Mouse (Mus musculus): ENCODE results near the gene Egln1.

The Egln1 gene

DNA sequence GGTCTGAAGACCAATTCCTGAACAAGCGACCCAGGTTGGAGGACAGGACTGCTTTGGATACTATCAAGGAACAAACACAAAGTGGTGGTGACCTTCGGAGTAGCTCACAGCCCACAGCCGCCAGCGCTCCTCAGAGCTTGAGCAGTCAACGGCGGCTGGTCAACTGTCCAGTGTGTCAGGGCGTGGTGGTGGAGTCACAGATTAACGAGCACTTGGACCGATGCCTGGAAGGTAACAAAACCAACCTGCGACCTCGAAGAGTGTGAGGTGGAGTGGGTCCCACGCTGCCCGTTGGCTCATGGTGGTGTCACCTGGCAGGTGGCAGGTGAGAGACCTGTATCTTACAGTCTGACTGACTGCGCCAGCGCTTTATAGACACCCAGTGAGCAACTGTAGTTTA is 45.9 kb downstream of the Egln1 start:
- no peak for DNase-seq (ENCODE audit: low spot score in 2 of 2)

DNA sequence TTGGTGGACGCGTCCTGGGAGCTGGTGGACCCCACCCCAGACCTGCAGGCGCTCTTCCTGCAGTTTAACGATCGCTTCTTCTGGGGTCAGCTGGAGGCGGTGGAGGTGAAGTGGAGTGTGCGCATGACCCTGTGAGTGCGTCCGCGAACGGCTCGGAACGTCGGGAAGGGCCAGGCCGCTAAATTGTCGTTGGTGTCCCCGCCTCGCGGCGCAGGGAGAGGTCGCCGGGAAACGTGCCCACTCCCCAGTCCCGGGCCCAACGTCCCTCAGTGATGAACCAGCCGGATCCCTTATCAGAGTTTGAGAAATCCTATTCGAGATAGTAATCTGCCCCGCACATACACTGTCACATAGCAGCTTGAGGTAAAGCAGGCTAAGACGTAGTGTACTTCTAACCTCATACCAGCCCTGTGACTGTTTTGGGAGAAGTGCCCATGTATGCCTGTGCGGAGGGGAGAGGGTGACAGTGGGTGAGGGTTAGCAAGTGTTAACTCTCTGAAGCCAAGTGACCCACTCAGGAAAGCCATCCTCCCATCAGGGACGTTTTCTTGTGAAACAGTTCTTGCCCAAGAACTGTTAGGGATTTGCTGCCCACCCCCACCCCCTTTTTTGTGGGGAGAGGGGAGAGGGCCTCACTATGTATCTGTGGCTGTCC is 50.7 kb downstream of the Egln1 start:
- no peak for DNase-seq (ENCODE audit: low spot score in 2 of 2)

DNA sequence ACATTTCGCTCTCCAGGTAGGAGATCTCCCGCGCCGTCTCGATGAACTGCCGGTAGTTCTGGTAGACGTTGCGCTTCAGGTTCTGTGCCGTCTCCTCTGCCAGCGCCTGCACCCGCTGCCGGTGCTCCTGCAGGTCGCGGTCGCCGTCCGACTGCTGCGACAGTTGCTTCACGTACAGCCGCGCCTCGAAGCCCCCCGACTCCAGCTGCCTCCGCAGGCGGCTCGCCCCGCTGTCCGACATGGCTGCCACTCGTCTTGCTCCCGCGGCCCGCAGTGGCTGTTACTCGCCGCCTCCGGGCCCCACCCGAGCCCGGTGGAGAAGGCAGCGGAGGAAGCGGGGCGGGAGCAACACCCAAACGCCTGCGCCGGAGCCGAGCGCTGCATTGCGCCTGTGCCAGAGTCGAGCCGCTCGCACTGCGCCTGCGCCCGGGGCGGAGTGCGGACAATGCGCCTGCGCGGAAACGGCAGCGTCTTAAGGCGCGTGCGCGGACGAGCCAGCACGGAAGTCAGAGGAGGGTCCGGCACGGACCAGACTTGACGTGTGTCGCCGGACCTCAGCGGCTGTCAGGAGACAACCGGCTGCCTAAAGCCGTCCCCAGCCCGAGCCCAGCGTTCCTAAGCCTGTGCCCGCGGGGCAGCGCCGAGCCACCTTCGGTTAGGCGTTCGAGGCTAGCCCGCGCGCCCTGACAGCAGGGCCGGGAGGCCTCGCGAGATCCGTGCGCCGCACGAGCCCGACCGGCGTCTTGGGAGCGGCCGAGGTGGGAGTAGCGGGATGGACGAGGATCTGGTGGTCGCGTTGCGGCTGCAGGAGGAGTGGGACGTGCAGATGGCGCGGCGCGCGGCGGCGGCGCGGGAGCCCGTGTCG is 51.5 kb downstream of the Egln1 start, which contains the start of the genes Exoc8 and Sprtn:
Gene Exoc8, minus strand, starts transcription at position 320 of the 865 bp plus-strand sequence.
Gene Sprtn, plus strand, starts transcription at position 501 of the 865 bp plus-strand sequence.
- DNase-seq (ENCODE audit: low spot score in 2 of 2), result peak; percentile 91 to 98

DNA sequence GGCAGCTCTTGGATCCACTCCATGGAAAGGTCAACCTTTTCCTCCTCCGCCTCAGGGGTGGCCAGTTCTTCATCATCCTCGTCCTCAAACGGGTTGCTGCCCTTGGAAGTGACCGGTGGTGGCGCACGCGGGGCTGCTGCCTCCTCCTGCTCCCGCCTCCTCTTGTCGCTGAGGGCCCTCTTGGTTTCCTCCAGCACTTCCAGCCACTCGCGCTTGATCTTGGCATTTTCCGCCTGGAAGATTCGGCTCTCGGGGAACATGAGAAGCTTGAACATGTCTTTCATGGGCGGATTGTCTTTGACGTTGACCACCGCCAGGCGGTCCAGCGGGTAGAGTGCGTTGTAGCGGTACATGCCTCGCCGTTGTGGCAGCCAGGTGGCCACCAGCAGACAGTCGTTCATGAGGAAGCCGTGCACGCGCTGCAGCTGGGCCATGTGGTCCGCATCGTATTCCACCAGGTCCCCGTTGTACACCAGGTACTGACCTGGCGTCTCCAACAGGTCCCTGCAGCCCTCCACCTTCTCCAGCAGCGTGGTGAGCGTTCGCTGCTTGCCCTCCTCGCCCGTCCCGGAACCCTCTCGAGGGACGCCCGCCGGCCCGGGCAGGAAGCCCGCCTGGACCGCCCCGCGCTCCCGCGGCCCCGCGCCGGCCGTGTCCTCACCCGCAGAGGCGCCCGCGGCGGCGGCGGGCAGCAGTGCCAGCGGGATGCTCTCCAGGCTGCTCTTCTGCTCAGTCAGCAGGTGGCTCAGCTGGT is 52.3 kb downstream of the Egln1 start:
- peak; percentile 40 to 45 for DNase-seq (ENCODE audit: low spot score in 2 of 2)

DNA sequence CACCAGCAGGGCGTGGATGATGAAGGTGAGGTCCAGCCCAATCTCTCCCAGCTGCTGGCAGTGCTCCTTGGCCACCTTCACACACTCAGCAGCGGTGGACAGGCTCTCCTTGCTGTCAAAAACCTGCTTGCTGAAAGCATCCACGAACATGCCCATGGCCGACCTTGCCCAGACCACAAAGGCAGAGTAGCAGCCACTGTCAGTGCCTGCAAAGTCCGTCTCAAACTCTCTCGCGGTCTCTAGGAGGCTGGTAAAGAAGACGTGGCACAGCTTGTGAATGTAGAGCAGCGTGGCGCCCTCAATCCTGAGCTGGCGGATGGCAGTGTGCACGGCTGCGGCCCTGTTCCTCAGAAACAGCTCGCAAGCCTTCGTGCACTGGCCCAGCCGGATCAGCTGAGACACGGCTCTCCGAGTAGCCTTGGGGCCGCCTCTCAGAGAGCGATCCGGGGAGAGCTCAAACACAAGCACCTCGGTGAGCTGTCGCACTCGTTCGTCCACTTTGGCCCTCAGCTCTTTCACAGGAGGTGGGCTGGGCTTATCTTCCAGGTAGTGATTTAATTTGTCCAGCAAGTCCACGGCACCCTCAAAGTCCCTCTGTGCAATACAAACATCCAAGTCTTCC is 53.0 kb downstream of the Egln1 start:
- peak in 1 of 2 experiments; percentile 8 for DNase-seq (ENCODE audit: low spot score in 2 of 2)

DNA sequence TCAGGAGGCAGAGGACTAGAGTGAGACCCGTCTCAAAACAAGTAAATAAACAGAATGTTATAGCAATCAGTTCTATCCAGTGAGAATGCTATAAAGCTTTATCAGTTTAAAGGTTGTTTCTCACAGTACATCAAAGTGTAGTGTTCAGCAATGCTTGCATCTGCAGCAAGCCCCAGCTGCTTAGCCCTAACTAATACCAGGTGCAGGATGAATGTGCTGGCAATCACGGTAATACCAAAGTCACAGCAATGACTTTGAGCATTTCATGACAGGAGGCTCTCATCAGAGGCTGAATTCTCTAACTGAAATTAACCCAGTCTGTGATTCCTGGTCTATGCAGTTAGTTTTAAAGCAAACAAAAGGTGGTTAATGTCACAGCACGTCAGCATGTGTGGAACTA is 56.5 kb downstream of the Egln1 start:
- DNase-seq (ENCODE audit: low spot score in 2 of 2), result no peak

DNA sequence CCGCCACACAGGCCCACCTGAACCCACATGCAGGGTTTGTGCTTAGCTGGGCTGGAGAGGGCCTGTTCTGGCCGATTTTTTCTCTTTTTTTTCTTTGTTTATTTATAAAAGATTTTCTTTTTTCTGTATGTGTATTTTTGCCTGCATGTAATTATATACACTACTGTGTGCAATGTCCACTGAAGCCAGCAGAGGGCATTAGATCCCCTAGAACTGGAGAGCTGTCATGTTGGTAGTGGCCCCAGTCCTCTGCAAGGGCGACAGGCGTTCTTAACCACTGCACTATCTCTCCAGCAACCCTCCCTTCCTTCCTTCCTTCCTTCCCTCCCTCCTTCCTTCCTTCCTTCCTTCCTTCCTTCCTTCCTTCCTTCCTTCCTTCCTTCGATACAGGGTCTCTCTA is 60.7 kb downstream of the Egln1 start:
- DNase-seq (ENCODE audit: low spot score in 2 of 2), result no peak

DNA sequence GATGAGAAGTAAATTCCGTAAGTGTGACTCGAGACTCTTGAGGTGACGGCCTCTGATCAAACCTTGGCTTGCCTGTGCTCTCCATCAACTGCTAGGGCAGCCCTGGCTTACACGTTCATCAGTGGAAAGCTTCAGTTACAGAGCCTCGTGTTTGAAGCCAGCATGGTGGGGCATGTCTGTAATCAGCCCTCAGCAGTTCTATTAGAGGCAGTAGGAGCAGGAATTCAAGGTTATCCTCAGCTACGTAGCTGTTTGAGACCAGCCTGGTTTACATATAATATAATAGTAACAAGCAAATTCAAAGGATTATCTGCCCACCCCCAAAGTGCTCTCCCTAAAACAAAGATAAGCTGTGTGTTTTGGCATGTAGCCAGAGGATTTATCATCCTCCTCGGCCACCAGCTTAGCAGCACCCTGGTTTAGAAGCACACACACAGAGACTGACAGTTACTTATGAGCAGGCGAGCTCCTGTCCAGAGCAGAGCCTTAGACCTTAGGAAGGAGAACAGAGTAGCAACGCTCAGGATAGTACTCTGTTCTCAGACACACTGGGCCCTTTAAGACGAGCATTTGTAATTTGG is 70.1 kb downstream of the Egln1 start:
- no peak for DNase-seq (ENCODE audit: low spot score in 2 of 2)

DNA sequence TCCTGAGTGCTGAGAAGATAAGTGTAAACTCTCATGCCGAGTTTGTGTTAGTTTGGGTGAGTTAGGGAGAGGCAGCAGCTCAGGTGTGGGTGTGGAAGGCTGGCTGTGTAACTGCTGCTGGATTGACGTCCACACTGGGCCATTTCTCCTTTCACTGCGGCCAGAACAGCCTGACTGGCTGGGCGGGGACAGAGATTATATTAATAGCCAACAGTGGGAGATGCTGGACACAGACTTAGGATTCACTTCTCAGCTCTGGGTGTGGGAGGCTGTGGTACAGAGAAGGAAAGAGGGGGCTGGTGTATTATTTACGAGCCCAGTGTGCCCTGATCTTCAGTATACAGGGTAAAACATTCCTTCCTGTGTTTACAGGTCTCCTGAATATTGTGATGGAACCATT is 71.0 kb downstream of the Egln1 start:
- DNase-seq (ENCODE audit: low spot score in 2 of 2), result no peak

DNA sequence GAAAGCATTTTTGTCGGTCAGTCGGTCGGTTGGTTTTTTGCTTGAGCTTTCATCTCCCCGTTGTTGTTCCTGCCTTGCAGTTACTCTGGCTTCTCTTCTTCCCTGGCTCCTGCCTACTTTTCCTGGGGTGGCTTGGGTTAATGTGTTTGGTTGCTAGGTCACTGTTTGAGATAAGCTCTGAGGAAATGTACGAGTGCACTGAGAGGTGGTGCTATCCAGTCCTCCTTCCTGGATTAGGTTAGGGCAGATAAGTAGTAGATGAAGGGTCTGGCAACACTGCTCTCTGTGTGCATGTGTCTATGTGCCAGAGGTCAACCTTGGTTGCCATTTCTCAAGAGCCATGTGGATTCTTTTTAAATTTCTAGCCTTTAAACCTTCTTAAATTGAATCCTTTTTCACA is 76.4 kb downstream of the Egln1 start:
- DNase-seq (ENCODE audit: low spot score in 2 of 2), result no peak

DNA sequence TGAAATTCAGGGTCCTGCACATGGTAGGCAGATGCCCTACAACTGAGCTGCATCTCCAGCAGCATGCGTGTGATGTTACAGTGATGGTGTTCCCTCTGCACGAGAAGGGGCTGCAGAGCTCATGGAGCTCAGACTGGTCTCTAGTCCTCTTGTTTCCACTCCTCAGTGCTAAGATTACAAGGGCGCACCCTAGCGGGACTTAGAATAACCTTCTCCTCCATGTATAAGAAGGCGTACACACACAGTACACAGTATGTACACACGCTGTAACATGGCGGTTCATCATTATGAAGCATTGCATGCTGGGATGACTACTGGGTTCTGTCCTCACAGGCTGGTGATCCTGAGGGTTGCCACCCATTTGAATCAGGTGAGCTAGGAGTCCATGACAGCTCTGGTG is 77.0 kb downstream of the Egln1 start:
- no peak for DNase-seq (ENCODE audit: low spot score in 2 of 2)

DNA sequence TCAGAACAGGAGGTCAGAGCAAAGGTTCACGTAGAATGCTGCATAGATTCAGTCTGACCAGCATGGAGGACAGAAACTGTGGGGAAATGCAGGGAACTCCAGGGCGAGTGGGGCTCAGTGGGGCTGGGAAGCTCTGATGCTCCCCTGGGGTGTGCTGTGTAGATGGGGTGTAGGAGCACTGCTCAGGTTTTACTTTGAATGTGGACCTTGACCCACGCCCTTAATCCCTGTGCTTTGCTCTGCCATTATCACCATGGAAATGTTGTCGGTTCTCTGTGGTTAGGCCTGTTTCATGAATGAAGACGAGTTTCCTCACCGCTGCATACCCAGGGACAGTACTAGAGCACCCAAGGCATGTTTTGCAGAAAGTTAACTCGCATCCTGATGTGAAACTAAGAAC is 77.7 kb downstream of the Egln1 start:
- no peak for DNase-seq (ENCODE audit: low spot score in 2 of 2)

DNA sequence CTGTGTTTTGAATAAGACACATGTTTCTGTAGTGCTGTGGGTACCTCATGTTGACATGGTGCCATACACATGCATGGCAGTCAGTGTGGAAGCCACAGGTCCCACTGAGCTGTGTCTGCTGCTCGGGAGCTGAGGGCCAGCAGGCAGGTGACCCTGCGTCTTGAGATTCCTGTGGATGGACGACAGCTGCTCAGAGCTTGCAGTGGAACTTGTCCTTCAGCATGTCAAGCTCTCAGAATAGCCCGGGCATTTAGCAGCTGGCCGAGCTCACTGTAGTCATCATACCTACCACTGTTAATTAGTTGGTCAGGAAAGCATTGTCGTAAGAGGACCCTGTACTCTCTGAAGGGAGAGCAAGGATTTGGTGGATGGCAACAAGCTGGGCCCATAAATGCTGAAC is 79.4 kb downstream of the Egln1 start:
- no peak for DNase-seq (ENCODE audit: low spot score in 2 of 2)

DNA sequence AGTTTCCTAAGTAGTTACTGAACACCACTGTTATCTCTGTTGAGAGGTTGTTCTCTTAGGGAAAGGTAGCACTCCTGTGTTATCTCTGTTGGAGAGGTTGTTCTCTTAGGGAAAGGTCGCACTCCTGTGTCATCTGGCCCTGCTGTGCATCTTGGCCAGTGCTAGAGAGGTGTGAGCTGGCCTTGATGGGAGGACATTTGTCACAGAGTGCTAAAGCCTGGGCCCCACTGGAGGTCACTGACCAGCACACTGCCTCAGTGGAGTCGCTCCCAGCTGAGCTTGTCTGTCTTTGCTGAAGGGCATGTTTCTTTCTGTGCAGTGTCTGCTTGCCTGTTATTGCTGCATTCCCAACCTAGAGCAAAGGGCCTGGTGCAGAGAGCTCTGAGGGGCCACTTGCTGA is 82.0 kb downstream of the Egln1 start:
- DNase-seq (ENCODE audit: low spot score in 2 of 2), result no peak

DNA sequence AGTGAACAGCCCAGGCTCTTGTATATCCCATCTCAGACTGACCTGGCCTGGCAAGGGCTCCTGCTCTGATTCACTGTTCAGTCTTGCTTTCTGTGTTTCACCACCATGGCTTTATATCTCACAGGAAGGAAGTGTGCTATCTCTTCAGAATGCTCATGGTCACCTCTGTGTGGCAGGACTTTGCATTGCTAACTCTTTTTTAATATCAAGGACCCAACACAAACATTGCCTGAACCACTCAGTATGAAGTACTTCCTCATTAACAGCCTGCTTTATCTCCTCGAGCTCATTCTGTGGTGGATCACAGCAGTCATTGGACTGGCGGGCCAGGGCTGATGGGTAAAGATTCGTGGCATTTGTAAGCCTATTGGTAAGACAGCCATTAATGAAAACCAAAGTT is 82.5 kb downstream of the Egln1 start:
- DNase-seq (ENCODE audit: low spot score in 2 of 2), result no peak

DNA sequence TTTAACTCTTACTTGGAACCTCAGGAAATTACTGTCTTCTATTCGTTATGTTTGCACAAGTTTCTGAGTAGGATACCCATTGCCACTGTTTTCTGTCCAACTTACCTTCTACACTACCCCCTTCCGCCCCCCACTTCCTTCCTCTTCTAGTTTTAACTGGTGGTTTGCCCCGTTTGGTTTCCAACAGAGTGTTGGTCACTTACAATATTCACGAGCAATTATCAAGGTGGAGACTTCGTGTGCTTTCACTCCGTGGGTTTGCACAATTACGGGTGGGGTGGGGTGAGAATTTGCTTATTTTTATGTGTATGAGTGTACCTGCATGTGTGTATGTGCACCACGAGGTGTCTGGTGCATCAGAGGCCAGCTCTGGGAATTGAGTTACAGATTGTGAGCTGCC is 85.4 kb downstream of the Egln1 start:
- DNase-seq (ENCODE audit: low spot score in 2 of 2), result peak in 1 of 2 experiments; percentile 10

DNA sequence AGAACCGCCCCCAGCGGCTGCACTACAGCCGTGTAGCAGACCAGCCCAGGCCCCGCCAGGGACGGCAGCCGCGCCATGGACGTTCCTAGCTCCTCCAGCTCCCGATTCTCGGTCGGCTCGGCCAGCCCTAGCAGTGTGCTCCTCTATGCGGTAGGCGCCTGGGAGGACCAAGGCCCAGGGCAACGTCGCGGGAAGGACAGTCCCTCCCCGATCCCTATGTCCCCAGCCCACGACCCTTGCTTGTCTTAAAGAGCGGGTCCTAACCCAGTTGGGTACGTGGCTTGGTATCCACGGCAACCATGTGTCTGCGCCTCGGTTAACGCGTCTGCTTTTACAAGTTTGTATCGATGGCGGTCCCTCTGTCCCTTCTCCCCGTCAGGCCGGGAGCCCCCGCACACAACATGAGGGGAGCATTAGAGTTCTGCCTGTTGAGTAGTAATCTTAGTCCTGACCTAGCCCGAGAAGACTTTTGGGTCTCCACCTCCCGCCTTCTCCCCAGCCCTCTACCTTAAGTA is 85.9 kb downstream of the Egln1 start:
- DNase-seq (ENCODE audit: low spot score in 2 of 2), result no peak

DNA sequence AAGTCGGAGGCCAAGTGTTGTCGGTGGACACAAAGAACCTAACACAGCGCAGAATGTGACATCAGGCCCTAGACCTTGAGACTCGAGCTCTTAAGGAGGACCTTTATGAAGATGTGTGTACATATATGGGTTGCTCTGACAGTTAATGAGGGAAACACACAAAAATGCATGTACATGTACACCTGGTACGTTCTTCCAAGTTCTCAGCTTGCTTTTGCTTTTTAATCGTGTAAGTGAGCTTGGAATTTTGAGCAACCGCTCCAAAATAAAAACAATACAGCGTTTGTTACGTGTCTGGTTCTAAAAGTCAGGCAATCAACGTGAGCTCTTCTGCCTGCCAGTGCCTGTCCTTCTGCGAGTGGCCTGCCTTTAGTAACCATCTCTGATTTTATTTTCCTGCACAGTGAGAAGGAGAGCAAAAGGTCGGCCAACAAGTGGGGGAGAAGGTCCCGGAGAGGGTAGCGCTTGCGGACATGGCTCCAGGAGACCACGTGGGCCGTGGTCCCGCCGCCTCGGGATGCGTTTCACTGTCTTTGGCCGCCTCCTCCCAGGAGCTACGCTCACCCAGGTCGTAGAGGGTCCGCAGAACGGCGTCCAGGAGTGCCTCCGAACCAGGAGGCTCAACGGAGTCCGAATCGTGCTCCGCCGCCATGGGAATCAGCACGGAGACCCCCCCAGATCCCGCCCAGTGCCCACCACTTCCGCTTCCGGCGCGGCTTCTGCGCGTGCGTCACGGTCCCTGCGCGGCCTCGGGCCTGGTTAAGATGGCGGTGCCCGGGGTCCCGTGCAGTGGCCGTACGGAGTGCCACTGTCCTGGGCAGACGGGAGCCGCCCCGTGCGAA is 86.6 kb downstream of the Egln1 start, which contains the start of the genes Gnpat and 2810004N23Rik:
Gene Gnpat, plus strand, starts transcription at position 713 of the 842 bp plus-strand sequence.
Gene 2810004N23Rik, minus strand, starts transcription at position 800 of the 842 bp plus-strand sequence.
- DNase-seq (ENCODE audit: low spot score in 2 of 2), result peak; percentile 87 to 96

DNA sequence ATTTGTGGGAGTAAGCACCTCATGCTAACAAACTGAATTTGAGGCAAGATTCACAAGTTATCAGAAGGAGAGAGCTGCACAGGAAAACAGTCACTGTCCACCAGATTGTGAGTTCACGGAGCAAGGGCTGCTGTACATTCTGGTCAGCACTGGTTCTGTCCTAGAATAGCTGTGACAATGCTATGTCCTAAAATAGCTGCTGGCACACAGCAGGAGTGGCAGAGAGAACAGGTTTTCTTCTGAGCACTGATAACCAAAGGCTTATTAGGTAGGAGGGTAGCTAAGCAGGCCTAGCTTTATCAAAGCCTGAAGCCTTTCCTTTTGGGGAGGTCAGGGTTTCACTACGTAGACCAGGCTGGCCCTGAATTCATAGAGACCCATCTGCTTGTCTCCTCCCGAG is 88.9 kb downstream of the Egln1 start:
- no peak for DNase-seq (ENCODE audit: low spot score in 2 of 2)

DNA sequence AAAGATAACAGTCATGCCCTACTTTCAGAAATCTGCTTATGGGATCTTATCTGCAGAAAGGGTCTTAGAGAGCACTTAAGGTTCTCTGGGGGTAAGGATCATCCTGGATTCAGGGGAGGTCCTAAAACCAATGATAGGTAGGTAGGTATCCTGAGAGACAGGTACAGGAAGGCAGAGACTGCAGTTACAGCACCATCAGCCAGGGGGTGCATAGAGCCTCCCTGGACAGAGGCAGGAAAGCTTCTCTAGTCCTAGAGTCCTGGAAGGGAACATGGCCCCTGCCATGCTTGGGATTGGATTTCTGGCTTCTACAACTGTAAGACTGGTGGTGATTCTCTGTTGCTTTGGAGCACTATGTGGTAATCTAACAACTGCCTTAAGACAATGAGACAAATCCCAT is 89.7 kb downstream of the Egln1 start:
- DNase-seq (ENCODE audit: low spot score in 2 of 2), result peak; percentile 5 to 51
